Mouse (Mus musculus): ENCODE results near the gene Iqck.
A peak's percentile ranks its signal among the peaks of the same experiment; 100 is the strongest.

The Iqck gene

GRCm38 (mm10) chr7:118914561-118915165 is 59.1 kb downstream of the Iqck start:
- DNase-seq: no peak

DNA sequence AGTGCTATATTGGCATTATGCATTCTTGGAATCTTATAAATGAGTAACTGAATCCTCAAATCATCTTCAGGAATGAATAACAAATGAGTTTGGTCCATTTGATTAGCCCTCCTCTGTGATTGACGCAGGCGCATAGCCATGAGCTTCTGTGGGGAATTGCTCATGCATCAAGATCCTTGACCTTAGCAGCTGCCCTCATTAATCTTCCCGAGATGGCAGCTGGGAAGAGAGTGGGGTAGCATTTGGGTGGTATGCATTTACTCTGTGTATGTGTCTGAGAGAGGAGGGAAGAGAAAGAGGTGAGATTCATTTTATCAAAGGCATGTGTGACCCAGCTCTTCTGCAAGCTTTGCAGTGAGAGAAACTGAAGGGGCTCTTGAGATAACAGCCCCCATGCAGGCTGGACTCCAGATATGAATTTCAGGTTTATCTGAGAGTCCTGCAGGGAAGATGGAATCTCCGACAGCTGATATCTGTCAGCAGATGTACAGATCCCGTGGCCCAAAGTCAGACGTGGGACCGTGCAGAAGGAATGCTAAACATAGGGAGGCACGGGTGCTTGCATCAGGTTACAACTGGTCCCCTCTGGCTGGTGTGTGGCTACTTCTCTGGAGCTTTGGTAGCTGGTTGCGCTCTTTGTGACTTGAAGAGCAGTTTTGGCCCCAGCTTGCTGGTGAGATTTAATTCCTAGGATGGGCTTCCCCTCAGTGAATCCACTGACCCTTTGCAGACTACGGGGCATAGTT is 63.9 kb downstream of the Iqck start:
- no peak for DNase-seq

DNA sequence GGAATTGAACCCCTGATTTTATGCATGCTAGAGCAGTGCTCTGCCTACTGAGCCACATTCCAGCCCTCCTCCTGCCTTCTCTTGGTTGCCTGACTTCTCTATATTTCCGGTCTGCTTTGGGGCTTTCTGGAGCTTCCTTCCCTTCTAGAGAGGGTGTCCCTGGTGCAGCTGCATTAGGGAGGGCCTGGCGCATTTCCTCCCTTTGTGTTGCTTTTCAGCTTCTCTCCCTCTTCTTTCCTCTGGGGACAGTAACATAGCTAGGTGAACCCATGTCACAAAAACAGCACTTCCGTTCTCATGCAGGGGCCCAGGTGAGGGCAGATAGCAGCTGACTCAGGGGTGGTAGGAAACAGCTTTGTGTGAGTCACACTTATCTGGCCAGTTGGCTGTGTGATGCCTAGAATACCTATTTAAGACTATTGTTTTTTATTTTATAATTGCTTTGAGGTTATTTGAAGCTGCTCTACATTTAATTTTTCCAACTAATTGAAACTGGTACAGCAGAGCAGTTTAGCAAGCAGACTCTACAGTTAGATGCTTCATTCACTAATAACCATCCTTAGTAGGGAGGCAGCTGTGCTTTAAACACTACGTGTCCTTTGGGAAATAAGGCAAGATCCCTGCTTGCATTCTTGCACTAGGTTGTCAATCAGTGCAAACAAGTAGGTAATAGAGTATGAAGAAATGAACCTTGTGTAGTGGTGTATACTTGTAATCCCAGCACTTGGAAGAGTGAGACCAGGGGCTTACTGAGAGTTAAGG is 67.1 kb downstream of the Iqck start:
- peak; percentile 26 to 37 for DNase-seq

- DNase-seq: no peak
Measured at GRCm38 (mm10) chr7:118925547-118925946, 70.0 kb downstream of the Iqck start.

DNA sequence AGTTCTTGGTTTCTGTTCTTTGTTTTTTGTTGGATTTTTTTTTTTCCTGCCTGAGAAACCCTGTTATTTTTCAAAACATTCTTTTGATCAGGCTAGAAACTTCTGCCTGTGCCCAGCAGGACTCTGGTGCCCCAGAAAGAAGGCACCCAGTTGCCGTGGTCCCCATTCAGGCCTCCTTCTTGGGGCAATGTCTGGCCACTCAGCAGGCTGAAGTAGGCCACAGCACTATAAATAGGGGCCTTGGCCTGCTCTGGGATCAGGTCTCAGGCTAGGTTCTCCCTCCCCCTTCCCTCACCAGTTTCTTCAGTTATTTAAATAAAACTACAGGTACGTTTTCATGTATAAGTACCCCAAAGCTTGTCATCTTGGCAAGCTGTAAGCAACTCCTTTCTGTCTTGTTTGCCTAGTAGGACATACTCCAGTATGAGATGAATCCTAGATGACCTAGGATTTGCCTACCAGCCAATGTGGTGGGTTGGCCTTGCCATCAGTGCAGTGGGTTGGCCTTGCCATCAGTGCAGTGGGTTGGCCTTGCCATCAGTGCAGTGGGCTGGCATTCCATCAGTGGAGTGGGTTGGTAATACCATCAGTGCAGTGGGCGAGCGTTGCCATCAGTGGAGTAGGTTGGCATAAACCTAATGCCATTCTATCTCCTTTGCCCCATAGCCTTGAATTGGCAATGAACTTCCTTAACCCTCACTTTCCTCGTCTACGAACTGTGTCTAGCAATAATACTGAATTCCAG is 71.1 kb downstream of the Iqck start:
- DNase-seq: no peak

GRCm38 (mm10) chr7:118927279-118927678 is 71.7 kb downstream of the Iqck start:
- DNase-seq: no peak

DNA sequence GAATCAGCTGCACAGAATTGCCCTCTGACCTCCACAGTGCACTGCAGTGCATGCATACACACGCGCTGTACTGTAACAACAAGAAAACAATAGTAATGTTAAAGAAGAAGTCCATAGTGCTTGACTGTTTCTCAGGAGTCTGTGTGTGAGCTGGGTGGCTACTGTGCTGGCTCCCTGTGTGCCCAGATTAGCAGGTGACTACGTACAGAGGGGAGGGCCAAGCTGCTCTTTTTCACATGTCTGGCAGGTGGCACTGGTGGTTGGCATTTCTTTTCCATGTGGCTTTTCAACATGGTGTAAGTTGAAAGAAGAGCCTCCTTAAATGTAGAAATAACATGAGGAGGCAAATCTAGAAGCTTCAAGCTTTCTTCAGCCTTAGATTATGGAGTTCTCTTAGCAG is 72.8 kb downstream of the Iqck start:
- DNase-seq: no peak

- no peak for DNase-seq
Measured at GRCm38 (mm10) chr7:118928916-118929315, 73.4 kb downstream of the Iqck start.

- no peak for DNase-seq
Measured at GRCm38 (mm10) chr7:118929601-118930311, 74.2 kb downstream of the Iqck start.

DNA sequence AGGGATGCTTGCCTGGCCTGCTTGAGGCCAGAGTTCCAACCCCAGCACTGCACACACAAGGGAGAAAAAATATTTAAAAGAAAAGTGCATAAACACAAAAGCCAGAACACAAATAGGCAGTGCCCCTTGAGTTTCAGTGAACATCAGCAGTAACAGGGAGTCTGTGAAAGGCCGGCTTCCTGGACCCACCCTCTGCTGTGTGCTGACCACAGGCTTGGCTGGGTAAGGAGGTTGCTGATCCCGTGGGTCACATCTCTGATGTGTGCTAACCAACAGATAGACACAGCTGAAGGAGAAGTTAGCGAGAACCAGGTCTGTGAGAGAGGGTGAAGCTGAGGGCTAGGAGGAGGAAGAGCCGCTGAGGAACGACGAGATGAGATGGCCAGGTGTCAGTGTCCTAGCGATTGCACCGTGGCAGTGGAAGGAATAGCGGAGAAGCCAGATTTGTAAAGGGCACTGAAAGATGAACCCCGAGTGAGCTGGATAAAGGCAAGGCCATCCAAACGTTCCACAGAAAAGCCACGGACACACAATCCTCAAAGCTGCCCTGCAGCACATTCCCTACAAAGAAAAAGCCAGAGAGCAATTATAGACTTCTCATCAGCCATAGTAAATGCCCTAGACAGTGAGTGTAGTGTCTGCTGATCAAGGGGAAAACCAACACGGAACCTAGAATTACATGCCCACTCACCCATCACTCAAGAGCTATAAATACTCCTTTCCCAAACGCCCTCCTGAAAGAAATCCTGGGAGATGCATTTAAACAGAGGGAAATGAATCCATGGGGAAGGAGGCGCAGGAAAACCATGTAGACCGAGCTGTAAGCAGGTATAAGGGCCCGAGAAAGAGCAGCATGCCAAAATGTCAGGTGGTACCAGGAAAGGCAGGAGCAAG is 76.2 kb downstream of the Iqck start:
- no peak for DNase-seq

DNA sequence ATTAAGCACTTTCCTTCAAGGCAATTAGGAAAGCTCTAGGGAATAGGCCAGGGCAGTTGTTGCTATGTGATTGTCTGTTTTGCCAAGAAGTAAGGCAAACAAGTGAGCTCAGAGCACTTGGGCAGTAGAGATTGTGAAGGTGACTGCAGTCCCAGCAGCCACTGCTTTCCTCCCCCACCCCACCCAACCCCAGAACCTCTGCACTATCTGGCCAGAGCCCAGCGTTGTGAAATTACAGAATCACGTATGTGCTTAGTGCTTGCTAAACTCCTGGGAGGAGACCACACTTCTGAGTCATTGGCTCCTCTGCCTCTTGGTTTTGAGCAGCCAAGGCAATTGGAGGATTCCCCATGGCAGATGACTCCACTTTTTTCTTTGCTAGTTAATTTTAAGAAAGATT is 79.8 kb downstream of the Iqck start:
- DNase-seq: no peak

- DNase-seq: no peak
Measured at GRCm38 (mm10) chr7:118936844-118937243, 81.3 kb downstream of the Iqck start.

DNA sequence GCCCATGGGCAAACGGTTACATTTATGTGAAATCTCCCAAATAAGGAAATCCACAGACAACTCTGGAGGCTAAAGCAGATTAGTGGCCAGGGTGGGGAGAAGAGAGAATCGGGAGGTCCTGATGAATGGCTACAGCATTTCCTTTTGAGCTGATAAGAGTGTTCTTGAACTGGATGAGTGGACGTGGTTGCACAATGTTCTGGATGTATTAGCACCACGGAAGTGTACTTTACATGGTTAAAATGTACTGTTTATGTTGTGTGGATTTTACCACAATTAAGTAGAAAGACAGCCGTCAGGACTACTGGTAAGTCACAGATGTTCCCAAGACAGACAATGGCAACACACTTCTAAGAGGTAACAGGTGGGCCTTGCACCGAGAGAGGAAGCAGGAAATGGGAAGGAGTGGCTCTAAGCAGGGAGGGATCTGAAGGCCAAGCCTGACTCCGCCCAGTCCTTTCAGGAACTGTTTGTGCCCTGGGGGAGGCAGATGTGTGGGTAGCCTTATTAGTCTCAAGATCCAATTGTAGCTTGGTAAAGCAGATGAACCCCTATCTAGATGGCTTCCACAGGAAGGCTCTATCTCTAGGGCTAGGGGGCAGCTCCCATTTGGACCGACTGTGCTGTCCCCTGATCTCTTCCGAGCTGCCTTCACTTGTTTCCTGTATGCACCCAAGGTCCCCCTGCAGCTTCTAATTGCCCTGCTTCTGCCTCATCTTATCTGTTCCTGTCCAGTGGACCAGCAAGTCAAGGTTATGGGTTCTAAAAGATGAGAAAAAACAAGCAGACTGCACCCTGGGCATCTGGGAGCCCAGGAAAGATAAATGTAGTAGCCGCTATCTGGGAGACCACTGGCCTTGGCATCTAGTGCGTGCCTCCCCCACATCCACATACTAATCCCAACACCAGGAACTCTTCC is 82.2 kb downstream of the Iqck start:
- no peak for DNase-seq

GRCm38 (mm10) chr7:118942297-118942696 is 86.7 kb downstream of the Iqck start:
- no peak for DNase-seq

DNA sequence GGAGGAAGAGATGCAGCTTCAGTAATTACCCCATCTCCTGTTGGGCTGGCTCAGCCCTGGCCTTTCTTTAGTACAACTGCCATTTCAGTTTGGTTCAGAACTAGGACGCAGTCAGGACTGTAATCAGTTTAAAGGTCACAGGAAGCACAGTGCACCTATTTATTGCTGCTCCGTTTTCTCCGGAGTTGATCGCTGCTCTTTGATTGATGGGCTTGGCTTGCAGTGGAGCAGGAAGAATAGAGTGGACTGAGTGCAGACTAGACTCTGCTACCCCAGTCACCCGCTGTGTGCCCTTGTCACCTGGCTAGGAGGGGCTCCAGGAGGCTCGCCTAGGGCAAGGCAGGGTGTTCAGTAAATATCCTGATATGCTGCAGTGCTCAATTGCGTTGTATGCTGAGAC is 87.6 kb downstream of the Iqck start:
- no peak for DNase-seq

DNA sequence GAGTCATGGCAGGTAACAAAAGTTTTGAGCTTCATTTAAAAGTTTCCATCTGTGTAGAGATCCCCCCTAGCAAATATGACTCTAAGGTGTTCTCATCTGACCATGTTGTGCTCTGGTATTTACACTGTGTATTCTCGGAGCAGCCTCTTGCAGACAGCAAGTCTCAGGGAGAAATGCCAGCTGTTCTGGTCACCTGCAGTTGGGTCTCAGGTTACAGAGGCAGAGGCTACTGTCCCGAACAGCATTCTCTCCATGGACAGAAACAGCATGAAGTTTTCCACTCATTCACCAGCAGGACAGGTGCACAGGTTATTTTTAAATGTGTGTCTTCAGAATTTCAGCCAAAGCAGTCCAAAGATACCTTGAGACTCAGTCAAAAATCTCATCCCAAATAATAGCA is 89.3 kb downstream of the Iqck start:
- no peak for DNase-seq

DNA sequence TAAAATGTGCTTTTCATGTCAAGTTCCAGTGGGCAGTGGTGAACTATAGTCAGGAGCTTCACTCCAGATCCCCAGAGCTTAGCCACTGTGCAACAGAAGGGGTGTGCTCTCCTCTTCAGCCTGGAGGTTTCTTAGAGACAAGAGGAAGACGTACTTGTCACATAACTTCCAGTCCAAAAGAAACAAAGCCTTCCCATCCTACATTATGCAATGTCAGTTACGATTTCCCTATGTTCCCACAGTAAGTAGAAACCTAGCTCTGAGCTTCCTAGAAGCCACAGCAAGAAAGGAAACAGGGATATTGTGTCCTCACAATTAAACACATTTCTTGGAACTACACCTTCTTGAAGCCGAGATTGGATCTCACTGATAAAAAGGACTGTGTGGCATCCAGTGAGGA is 91.7 kb downstream of the Iqck start:
- no peak for DNase-seq

DNA sequence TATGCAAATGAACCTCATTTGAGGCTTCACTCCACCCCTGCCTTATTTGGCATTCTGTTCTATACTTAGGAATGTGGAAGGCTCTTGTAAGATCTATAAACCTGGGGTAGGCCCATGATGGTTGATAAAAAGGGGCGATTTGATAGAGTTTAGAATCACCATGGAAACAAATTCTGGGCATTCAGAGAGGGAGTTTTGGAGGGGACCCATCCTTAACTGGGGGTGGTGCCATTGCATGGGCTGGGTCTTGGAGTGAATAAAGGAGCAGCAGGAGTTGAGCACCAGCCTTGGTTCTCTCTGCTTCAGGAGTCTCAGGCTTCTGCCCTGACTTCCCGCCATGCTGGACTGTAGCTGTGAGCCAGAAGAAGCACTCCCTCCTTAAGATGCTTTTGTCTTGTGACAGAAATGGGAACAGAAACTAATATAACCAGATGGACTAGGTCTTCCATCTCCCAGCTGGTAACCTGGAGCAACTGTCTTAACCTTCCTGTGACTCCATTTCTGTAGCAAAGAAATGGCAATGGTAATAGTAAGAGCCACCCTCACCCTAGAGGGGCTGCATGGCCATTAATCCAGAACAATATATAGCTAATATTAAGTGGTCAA is 93.2 kb downstream of the Iqck start:
- DNase-seq: peak; percentile 14 to 17

- no peak for DNase-seq
Measured at GRCm38 (mm10) chr7:118949749-118950148, 94.2 kb downstream of the Iqck start.
